Mouse (Mus musculus) G1E-ER4 (cell line): Measurements from ENCODE around the gene Brpf1. TPM values are rescaled to one million over a fixed set of nuclear protein-coding genes. Genes with fewer than 3 reads are reported as not detected.

ENCODE experiments used
- GATA1 ChIP-seq: IDR thresholded peaks from one replicate; pipeline ENCODE4 v1.8.0; 2012; ENCODE audit warnings: low read length, inconsistent platforms
- polyA plus RNA-seq: library from polyadenylated mRNA; stranded (reverse); fragments of >175 nt; gene quantifications from 2 replicates; pipeline ENCODE4 v1.2.3, GENCODE M21; 2012

Brpf1 gene
- polyA plus RNA-seq, 1 experiment = 39.0 TPM

GRCm38 (mm10) chr6:113341574-113341973 is 34.6 kb downstream of the Brpf1 start:
- TF ChIP-seq GATA1 = no peak

DNA sequence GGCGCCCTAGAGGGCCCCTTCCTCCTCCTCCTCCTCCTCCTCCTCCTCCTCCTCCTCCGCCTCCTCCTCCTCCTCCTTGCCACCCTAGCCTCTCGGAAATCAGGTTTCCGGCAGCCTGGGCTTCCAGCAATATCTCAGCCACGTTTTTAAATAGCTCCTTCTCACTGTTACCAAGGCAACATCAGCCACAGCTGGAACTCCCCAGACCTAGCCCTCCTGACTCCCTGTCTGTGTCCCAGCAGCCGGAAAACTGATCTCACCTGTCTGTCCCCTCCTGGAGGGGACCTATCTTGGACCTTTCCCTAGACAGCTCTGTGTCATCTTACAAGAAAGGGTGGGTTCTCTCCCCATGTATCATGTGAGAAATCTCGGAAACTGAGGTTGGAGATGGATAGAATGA is 35.4 kb downstream of the Brpf1 start:
- TF ChIP-seq GATA1 = no peak

DNA sequence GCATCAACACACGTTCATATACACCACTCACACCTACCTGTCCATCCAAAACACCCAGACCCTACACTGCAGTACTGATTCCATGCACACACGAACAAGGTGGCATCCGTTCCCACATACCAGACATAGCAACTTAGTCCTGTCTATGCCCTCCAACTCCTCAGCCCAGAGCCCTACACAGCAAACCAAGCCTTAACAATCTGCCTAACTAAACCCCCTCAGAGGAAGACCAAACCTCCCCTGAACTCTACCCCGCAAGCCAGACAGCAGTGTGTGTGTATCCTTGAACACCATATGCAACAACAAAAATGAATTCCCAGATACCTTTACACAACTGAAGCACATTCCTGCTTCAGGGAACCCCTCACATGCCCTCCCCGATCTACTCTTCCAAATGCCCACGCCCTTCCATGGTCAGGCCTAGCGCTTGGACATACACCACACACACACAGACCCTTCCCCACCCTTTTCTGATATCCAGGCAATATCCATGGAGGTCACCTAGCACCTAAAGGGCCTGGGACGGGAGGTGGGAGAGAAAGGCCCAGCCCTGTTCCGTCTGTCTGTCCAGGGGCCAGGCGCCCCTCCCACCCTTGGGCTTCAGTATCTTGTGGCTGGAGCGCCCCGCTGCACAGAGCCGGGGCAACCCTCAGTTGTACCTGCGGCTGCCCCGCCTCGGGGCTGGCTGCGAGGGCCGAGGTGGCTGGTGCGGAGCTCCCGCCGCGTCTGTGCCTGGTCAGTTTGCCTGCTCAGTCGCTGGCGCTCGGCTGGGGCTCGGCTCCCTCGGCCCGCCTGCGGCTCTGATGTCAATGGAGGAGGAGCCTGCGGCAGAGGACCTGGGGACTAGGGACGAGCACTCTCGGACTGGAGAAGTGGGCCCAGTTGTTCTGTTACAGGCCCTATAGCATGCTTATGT is 36.5 kb downstream of the Brpf1 start, which contains the start of gene Camk1:
Camk1 (minus strand) TSS at position 808 of the 916 bp plus-strand sequence.
- no peak for TF ChIP-seq GATA1

GRCm38 (mm10) chr6:113344321-113344720 is 37.4 kb downstream of the Brpf1 start:
- TF ChIP-seq GATA1 = no peak

DNA sequence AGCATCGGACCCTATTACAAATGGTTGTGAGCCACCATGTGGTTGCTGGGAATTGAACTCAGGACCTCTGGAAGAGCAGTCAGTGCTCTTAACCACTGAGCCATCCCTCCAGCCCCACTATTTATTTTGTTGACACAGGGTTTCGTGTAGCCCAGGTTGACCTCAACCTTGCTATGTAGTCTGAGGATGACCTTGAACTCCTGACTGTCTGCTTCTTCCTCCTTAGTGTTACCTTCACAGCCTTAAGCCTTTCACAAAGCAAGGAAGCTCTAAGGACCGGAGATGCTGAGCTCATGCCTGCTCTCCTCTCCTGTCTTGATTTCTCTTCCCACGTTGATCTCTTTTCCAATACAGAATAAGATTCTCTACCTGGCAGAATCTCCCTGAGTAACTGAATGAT is 40.0 kb downstream of the Brpf1 start:
- no peak for TF ChIP-seq GATA1

- no peak for TF ChIP-seq GATA1
These were observed 43.6 kb downstream of the Brpf1 start for GRCm38 (mm10) chr6:113350538-113350937.

- no peak for TF ChIP-seq GATA1
These were observed 44.2 kb downstream of the Brpf1 start for GRCm38 (mm10) chr6:113351161-113351560.

DNA sequence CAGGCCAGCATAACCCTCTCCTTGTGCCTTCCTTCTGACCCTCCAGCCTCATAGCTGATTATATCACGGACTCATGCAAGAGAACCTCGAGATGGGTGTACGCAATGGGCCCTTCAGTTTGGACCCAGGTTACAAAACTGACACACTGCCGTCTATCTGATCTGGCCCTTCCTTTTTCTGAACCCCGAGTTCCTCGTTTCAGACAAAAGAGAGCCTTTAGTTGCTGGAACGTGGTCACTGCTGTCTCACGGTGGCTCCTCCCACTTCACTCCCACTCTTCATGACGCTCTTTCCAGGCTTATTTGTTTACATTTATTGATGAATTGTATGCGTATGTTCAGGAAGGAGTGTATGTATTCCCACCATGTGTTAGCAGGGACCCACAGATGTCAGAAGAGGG is 44.7 kb downstream of the Brpf1 start:
- TF ChIP-seq GATA1 = no peak

DNA sequence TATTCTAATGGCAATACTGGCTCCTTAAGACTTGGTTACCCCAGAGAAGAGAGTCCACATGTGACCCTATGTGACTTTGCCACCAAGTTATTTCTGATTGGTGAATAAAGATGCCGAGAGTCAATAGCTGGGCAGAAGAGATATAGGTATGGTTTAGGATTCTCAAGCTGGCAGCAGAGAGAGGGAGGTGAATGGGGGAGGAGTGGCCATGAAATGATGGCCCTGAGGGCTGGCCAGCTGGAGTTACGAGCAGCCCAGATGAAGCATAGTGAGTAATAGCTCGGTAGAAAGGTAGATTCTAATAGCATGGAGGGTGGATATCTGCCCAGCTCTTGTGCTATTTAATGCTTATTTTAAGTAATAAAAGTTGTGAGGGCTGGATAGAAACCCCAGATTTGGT is 45.9 kb downstream of the Brpf1 start:
- TF ChIP-seq GATA1 = no peak

DNA sequence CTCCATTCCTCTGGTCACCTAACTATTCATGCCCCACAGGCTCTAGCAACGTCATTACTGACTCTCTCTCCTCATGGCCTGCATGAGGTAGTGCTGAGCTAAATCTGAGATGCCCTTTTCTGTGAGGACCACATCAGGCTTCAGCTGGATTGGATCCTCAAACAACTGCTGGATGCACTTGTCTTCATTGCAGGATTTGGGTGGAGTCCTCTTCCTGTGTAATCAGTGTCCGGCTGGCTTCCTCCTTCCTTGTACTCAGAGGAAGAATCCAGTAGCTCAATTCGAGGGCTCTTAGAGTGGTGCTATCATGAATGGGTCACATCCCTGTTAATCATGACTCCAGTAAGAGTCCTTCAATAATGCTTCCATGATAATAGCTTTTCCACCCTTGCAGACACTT is 46.8 kb downstream of the Brpf1 start:
- TF ChIP-seq GATA1 = no peak

DNA sequence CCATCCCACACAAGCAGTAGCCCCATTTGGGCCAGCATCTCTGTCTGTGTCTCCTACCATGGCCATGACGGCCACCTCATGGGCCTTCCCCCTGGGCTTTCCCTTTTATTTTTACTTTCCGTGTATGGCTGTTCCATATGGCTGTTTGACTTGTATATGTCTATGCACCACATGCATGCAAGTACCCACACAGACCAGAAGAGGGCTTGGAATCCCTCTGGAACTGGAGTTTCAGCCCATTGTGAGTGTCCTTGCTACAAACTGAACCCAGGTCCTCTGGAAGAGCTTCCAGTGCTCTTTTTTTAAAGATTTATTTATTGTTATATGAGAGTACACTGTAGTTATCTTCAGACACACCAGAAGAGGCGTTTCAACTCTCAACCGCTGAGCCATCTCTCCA is 54.5 kb downstream of the Brpf1 start:
- TF ChIP-seq GATA1 = no peak

GRCm38 (mm10) chr6:113362241-113362640 is 55.3 kb downstream of the Brpf1 start:
- TF ChIP-seq GATA1 = no peak

GRCm38 (mm10) chr6:113364518-113365135 is 57.7 kb downstream of the Brpf1 start:
- TF ChIP-seq GATA1 = no peak

DNA sequence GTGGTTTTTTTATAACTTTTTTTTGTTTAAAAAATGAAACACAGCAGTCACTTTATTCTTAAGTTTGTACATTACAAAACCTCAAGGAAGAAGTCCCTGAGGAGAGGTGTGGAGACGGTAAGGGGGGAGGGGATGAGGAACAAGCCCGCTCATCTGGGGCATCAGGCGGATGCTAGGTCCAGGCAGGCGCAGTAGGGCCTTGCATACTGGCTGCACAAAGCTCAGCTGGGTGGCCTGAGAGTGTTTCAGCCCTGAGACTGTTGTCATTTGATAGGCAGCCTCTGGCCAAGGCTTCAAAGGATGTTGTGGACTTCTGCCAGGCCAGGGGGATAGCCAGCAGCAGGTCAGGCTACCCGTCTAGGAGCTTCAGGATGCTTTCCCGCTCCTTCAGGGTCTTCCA is 59.7 kb downstream of the Brpf1 start:
- TF ChIP-seq GATA1 = no peak

DNA sequence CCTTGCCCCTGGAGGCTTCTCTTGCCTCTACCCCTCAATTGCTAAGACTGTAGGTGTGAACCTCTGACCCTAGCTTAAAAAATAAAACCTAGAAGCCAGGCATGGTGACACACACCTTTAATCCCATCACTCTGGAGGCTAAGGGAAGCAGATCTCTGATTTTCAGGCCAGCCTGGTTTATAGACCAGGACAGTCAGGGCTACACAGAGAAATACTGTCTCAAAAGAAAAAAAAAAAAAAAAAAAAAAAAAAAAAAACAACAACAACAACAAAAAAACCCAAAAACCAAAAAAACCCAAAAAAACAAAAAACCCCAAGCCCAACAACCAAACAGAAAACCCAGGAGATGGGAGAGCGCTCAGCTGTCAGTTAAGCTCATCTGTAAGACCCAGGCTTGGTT is 60.6 kb downstream of the Brpf1 start:
- TF ChIP-seq GATA1 = no peak

DNA sequence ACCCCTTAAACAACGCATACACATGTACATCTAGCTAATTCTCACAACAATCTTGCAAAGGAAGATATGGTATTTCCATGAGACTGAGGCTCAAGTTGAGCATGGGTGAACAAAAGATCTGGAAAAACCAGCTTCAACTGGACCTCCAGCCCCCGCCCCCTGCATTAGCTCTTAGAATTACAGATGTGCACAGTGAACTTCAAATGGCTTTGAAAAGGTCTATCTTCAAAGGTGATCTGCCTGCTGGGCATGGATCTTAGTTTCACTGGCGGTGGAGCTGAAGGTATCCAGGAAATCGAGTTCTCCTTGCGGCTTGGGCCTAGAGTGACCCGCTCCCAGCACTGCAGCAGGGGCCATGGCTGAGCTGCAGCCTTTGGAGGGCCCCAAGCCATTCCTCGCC is 61.2 kb downstream of the Brpf1 start:
- no peak for TF ChIP-seq GATA1

- TF ChIP-seq GATA1 = no peak
These were observed 61.6 kb downstream of the Brpf1 start for GRCm38 (mm10) chr6:113368577-113368976.
